Mouse (Mus musculus) layer of hippocampus, adult 11-12 months (tissue): ENCODE data around the gene Usp18.

ENCODE experiments used
- DNase-seq: peaks from one replicate; pipeline ENCODE4 v3.0.0; 2022; ENCODE audit warnings: low spot score

Gene Usp18

DNA sequence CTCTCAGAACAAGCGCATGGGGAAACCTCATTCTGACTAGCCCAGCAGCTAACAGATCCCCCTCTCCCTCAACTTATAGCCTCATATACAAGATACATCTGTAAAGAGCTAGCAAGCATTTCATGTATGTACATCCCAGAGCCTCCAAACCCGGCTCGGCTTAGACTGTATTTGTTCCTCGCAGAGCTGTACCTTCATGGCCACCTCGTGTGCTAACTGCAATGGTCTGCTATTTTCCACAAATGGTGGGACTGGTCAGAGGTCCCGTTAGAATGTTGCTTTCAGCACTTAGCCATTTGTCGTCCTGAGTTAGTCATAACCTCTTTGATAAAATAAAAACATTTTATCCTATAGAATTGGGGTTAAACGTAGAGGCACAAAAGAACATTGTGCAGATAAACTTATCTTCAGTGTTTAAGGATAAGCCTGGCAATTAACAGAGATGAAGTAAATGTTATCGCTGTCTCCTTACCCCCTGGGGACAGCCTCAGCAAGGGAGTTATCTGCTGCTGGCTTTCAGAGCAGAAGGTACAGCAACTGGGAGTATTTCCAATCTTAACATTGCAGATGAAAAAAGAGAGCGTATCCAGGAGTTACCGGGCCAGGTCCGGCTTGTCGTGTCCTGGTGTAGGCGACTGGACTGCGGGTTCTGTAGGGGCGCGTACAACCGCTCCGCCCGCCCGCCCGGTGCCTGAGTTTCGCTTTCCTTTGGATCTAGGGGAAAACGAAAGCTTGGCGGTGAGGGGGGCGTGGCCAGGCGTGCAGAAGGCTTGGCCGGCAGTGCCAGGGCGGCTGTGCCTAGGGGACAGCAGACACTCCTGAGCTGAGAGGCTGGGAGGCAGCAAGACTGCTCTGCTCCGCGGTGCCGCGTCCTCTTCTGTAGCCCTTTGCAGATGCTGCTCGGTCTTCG is at the start of gene Usp18:
TSS of gene Usp18 (plus strand) at position 780 of the 910 bp plus-strand sequence.
- peak; percentile 75 for DNase-seq

DNA sequence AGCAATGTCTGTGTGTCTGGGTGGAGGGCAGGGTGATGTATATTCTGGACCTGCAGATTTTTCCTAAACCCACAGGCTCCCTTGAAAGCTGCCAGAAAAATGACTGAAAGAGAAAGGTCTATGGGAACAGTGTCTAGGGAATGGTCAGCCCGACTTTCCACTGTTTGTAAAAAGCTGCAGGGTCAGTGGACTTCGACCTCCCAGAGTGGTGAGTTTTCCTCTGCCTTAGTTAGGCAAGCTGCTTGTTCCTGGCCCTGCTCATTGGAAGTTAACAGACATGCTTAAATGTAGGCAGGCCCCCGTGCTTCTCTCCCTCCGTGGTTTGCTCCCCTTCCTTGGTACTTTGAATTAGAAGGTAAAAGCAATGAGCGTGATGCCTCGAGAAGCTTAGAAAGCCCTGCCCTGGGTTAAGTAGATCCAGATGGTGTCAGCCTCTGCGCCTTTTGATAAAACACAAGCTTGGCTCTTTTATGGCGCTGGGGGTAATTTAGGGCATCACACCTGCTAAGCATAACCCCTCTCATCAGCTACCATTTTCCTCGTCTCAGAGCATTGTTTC is 47.8 kb upstream of the Usp18 start:
- no peak for DNase-seq

DNA sequence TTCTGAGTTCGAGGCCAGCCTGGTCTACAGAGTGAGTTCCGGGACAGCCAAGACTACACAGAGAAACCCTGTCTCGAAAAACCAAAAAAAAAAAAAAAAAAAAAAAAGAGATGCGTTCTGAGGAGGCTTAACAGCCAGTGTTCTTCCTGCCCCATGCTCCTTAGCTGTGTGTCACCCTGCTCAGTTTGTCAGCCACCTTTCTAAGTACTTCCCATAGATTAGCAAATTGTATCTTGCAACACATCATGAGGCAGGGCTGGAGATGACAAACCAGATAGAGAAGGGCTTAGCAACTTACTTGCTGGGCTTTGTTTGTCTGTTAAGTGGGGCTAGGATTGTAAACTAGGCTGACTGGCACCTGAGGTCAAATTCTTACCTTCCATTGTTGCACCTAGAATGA is 45.2 kb upstream of the Usp18 start:
- DNase-seq, result no peak

DNA sequence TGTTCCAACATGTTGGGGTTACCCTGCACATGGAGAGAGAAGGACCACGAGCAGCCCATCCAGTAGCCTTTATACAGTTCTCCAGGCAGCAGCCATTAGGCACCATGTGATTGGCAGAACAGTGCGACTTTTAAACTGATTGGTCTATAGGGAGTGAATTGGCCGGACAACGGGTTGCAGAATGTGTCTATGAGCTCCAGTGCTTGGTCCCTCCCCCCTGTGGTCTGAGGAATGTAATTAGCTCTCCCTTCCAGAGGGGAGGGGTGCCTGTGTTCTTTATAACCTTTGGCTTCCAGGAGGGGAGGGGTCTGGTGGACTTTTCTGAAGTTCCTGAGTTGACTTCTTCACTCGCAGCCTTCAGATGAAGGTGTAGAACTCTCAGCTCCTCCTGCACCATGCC is 43.7 kb upstream of the Usp18 start:
- DNase-seq, result no peak

DNA sequence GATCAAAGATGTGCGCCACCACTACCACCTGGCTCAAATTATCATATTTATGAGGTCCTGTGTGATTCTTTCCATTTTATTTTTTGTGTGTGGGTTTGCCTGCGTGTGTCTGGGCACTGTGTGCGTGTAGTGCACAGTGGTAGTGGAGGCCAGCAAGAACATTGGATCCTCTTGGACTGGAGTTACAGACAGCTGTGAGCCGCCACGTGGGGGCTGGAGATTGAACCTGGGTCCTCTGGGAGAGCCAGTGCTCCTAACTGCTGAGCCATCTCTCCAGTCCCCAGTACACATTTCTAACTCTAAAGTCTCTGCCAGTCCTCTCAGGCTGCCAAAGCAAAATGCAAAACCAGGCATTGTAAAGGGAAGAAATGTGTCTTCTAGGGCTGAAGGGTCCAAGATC is 39.2 kb upstream of the Usp18 start:
- DNase-seq, result no peak

DNA sequence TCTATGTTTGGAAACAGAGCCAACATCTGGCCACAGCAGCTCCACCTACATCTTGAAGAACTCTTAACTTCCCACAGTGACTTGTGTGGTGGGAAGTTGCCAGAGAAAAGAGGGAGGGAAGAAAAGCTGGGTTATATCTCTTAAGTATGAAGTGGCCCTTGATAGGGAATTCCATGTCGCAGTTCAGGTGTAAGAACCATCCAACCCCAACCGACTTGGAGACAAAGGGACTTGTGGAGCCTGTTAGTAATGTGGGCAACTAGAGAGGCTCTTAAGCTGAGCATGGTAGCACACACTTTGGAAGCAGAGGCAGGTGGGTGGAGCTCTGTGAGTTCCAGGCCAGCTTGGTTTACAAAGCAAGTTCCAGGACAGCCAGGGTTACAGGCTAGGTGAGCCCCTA is 36.1 kb upstream of the Usp18 start:
- no peak for DNase-seq

DNA sequence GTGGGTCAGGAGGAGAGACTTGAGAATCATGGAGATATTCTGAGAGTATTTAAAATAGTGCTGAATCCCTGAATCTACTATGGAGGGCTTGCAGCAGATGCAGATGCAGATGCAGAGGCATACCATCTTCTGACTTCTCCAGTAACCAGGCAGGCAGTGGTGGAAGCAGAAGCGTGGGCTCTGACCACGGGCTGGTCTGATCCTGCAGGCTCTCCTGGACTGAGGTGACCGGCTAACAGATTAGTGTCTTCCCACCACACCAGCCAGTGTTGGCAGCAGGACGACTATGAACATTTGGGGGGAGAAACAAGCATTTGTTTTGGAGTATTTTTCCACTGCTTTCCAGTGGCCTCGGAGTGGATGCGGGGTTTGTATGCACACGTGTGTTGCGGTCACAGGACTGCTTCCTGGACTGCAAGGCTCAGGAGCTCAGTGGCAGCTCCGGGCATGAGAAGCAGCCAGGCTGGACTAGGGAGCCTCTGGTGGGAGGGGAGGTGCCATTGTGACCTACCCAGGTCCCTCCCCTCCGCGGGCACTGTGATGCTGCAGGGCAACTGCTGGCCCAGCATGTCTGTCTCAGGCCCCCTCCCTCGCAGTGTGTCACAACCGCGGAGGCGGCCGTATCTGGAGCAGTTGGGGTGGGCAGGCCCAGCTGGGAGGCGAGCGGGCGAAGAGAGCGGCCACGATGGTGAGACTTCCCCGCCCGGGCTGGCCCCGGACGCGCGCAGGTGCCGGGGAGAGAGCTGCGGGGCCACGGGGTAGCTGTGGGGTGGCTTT is 35.4 kb upstream of the Usp18 start, which contains the start of gene Tuba8:
TSS of gene Tuba8 (plus strand) at position 548 of the 777 bp plus-strand sequence.
- DNase-seq, result peak; percentile 32

DNA sequence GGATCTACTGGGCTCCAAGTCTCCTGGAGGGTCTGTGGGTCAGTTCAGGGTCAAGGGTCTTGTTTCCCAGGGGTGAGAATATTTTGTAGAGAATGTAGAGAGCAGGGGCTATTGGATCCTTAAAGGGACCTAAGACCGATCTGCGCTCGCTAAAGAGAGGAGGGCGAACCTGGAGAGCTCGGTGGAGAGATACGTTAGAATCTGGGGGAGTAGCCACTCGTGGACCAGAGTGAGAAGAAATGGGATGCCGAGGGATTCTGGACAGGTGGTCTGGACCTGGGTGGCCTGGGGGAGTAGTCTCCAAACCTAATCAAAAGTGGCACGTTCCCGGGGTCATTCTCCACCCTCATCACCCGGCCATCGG is 34.8 kb upstream of the Usp18 start:
- no peak for DNase-seq

DNA sequence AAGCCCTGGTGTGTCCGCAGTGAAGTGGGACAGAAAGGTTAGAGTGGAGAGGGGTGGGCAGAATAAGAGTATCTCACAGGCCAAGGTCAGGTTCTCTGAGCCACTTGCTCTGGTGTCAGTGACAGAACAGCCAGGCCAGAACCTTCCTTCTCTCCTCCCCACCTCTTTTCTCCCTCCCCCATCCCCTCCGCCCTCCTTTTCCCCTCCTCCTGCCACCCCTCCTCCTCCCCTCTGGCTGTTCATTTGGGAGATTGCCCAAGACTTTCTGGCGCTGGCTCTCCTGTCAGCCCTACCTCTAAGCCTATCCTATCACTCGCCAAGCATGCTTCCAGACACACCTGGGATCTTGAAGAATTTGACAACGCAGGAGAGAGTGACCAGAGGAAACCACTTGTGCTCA is 34.0 kb upstream of the Usp18 start:
- DNase-seq, result no peak

DNA sequence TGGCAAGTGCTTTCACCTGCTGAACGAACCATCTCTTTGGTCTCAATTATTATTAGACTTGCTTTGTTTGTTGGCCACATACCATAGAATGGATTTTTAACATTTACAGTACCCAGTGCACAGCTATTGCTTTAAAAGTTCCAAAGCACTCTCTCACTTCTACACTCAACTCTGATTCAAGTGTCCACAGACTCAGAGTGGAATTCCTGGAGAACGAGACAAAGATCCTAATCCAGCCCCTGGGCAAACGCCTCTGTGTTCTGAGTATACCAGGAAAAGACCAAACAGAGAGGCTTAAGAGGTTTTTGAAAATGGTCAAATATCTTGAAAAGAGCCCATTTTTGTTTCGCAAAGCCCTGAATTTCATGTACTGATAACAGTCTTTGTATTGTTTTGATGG is 32.7 kb upstream of the Usp18 start:
- no peak for DNase-seq

DNA sequence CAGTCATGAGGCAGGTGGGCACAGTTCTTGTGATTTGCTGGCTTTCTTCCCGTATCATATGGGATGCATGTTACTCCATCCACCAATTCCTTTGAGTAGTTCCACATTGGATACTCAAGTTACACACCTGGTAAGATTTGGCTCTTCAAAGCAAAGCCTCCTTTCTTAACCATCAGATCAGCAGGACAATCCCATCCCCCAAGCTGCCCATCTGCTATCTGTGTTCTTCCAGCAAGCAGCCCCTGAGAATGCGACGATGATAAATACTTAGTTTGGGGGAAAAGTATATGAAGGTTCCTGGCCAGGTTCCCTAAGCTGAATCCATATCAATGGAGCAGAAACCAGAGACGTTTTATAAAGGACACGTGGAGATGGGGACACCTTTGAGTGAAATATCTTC is 31.5 kb upstream of the Usp18 start:
- no peak for DNase-seq

DNA sequence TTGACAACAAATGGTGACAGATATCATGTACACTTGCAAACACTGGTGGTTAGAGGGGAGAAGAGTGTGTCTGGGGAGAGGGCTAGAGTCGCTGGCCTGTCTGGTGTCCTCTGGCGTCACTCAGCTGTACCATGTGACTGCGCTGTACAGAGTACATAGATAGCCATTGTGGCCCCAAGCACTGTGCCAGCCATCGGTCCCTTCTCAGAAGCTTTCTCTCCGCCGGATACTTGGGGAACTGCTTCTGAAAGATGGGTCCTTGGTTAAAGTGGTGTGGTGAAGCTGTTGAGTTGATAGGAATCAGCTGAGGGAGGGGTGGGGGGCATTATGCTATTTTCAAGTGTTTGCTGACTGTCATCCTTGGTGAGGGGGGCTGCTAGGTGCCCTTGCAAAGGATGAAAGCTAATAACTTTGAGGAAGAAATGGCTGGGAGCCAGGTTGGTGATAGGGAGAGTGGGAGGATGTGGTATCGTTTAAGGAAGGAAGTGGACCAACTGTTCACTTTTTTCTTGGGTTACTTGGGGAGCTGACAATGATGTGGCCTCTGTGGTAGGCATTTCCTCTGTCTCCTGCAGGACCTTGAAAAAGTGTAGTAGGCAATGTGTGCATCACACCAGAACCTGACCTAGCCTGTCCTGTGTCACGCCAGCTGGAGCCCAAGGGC is 30.9 kb upstream of the Usp18 start:
- no peak for DNase-seq

DNA sequence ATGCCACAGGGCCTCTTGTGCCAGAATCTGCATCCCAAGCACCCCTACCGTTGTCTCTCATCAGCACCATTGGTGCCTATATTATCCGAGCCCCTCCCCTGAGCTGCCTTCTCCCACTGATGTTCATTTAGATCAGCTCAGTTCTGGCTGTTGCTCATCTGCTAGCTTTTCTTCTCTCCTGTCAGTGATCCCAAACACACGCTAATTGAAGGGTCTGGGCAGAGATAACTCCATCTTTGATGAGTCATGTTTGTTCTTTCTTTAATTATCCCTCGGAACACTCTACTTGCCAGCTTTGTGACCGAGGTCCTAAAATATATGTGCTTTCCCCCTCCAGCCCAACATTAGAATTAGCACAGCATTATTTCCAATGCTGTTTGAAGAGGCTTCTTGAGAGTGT is 30.4 kb upstream of the Usp18 start:
- DNase-seq, result no peak

DNA sequence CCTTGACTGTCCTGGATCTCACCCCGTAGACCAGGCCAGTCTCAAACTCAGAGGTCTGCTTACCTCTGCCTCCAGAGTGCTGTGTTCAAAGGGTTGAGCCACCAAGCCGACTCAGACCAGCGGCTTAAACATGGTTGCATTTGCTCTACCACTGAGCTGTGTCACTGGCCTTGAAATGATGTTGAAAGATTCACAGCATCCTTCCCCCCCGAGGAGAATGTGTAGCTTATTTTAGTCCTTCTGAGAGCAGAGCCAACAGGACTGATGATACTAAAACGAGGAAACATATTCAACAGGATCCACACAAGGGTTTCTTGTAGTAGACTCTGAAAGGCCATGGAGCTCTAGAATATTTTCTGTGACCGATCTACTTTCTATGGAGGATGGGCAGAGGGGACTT is 29.8 kb upstream of the Usp18 start:
- no peak for DNase-seq

DNA sequence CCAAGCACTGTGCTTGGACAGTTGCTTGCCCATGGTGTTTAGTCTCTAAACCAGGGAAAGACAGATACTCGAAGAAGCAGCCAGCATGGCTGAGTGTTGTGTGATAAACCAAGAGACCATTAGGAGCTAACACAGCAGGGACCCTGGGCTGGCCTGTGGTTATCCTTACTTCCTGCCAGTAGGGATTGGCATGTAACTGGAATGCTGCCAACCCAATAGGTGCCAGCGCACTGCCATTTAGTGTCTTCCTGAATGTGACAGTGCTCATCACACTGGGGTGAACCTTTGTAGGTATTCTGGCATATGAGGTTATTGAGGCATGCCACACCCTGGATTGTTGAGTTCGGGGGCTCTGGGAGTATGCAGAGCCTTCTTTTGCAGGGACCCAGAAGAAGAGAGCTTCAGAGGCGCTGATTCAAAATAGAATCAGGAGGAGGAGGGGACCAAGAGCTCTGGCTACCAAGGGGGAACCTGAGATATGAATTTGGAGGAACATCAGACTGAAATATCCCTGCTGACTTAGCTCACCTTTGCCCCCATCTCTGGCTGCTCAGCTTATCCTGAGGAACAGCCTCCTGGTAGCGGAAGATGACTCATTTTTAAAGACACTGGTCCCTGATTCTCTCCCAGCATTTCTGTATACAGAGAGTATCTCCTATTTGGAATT is 29.0 kb upstream of the Usp18 start:
- DNase-seq, result no peak

DNA sequence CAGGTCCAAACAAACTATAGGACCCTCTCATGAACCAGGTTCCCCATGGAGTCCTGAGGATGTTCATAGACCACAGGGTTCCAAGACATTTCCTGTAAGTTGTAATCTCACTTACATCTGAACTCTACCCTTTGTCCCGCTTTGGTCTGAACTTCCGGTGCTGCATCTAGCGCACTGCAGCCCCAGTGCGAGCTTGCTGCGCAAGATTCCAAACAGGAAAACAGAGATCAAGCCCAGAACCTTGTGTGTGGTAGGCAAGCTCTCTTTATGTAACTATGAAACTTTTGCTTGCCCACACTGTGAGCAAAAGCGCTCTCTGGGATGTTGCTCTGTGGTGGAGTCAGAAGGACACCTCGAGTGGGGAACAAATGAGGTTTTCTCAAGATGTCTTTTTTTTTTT is 27.7 kb upstream of the Usp18 start:
- DNase-seq, result no peak

DNA sequence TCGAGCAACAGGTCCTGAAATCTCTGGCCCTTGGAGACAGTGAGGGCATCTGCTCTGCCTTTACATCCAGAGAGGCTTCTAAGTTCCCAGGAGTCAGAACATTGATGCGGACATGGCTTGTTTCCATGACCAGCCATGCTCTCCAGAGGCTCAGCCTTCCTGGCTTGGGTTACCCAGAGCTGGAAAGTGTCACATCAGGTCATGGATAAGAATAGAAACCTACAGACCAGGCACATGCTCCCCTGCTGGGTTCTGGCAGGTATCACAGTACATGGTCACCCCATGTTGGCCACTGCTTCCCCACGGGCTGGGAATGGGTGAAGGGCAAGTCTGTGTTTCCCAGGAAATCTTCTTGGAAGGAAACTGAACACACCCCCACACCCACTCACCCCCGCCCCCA is 26.3 kb upstream of the Usp18 start:
- DNase-seq, result no peak

DNA sequence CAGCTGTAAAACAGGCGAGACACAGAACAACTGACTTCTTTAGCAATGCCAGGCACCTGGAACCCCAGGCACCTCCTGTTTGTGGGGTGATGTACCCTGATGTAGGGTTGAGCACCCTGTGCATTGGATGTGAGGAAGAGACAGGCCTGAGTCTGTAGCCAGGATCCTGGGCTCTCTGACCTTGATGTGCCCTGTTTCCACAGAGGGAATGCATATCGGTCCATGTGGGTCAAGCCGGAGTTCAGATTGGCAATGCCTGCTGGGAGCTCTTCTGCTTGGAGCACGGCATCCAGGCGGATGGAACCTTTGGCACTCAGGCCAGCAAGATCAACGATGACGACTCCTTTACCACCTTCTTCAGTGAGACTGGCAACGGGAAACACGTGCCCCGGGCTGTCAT is 25.5 kb upstream of the Usp18 start:
- DNase-seq, result no peak

DNA sequence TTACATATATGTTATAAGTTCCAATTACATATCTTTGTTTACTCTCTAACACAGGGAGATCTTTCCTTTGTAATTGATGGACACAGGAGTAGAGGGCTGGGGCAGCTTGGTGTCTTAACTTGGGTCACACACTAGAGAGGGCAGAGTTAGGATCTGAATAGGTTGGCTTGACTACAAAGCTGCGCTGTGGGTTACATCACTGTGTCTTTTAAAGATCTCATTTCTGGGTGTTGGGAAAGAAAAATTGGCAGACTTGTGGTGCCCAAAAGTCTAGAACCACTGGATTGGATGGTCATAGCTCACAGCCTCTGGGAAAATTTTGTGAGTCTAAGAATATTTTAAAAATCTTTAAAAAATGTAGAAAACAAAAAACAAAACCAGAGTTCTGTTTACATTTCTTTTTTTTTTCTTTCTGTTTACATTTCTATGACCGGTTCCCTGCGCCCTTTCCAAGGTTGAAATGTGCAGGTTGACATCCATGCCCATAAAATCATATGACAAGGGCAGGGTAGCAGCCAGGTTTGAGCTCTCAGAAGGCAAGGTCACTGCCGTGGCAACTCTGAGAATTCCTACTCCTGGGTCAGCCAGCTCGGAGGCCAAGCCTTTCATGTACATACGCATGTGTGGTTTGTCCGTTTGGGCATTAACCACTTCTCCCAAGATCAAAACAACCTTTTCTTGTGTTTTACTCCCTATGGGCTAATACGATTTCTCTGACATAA is 23.7 kb upstream of the Usp18 start:
- no peak for DNase-seq

DNA sequence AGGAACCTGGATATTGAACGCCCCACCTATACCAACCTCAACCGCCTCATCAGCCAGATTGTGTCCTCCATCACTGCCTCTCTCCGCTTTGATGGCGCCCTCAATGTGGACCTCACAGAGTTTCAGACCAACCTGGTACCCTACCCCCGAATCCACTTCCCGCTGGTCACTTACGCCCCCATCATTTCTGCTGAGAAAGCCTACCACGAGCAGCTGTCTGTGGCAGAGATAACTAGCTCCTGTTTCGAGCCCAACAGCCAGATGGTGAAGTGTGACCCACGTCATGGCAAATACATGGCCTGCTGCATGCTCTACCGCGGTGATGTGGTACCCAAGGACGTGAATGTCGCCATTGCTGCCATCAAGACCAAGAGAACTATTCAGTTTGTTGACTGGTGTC is 22.7 kb upstream of the Usp18 start:
- DNase-seq, result no peak

DNA sequence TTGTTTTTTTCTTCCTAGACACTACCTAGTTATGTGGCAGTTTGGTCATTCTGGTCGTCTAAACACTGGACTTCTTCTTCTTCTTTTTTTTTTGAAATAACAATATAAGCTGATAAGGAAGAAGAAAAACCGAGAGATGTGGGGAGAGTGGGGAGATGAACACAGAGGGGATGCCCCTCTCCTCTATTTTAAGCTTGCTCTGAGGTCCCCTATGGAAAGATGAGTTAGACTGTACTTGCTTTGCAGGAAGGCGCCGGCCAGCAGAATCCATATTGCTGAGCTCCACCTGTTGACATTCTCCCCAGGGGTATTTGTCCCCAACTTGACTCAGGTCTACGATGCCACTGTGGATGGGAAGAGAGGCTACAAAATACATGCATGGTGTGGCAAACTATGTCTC is 21.6 kb upstream of the Usp18 start:
- DNase-seq, result no peak
